Mouse (Mus musculus) cerebellum, adult 9-11 months (tissue): ENCODE results near the gene Arpc1a.
"Not testable (repeated sequence)": the region's sequence is repeated elsewhere in the genome, so short reads cannot be mapped to it uniquely, and the experiment has no call there.

Experiments used
- DNase-seq: peaks from one replicate; pipeline ENCODE4 v3.0.0; 2022

Arpc1a gene

DNA sequence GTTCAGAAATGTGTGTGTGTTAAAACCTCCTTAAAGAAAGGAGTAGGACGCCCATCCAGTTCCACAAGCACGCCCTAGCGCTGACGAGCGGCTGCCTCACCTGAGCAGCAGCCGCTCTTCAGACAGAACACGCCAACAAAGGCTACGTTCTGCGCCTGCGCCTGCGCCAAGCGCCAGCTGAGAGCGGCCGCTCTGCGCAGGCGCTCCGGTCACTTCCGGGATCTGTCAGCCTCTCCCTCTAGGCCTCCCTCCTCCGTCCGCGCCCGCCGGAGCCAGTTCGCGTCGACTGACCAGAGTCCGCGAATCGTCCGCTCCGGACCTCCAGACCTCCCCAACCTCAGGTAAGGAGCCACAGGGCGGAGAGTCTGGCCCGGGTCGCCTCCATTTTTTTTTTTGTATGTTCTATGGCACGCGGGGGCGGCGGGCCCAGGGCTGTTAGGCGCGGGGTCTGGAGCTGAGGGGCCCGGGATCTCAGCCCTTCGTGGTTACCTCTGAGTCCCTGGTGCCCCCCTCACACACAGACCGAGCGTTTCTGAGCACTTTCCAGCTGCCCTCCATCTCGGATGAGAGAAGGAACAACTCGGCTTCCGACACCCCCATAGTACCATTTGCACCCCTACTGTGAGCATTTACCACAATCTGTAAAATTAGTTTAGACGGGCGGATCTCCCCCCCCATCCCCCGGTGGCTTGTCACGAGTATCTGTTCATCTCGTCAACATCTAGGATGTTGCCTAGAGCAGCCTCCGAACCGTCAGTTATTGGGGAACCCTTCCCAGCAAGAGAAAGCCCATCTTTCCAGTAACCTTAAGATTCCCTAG, at the start of gene Arpc1a, which contains the start of gene Kpna7:
TSS of gene Arpc1a (plus strand) at position 199 of the 820 bp plus-strand sequence.
TSS of gene Kpna7 (minus strand) at position 399 of the 820 bp plus-strand sequence.
- DNase-seq = peak; percentile 96

GRCm38 (mm10) chr5:145041628-145042027, 42.0 kb upstream of the Arpc1a start:
- DNase-seq = no peak

GRCm38 (mm10) chr5:145042690-145043089, 40.9 kb upstream of the Arpc1a start, which contains the start of gene 1700018F24Rik:
Gene 1700018F24Rik, plus strand, starts transcription at chr5:145042990.
- not testable (repeated sequence) for DNase-seq

DNA sequence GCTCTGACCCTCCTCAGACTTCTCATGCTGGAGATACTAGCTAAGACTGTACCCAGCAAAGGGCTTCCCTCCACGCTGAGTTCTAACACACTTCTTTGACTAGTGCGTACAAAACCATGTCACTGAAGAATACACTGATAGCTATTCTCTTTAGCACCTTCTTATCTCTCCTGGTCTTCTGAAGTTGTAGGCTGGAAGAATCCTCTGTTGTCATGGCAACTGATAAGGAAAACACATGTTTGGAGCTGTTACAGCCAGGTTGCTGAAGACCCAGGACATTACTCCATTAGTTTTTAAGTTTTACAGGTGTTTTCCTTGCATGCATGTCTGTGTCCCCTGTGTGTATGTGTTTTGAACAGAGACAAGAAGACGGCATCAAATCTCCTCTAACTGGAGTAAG, 29.4 kb upstream of the Arpc1a start:
- DNase-seq = not testable (repeated sequence)

DNA sequence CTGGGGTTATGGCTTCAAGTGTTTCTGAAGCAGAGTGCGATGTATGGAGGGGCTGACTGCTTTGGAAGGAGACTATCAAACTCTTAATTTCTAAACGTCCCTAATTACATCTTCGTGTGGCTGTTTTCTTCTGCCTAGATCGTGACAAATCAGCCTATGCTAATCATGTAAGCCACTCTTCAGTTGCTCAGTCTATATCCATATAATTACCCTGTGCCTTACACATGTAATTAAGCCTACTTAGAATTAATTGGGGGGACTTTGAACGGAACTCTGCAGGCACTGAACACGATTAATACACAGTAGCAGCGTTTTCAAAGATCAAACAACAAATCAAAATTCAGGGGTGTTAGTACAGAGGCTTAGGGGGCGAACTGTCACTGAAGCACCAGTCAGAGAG, 25.7 kb upstream of the Arpc1a start:
- DNase-seq = no peak

DNA sequence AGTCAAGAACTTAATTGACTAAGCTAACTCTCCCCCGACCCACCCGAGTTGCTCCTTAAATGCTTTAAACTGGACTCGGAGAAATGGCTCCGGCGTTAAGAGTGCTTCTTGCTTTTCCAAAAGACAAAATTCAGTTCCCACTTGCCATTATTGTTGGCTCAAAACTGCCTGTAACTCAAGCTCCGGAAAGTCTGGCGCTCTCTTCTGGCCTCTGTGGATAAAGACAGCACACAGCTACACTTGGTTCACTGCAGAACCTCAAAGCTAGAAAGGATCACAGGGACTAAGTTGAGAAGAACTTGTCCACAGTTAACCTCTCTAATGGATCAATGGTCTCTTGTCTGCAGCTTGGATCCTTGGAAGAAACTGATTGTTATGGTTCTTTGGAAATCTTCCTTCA, 24.9 kb upstream of the Arpc1a start:
- DNase-seq = no peak

DNA sequence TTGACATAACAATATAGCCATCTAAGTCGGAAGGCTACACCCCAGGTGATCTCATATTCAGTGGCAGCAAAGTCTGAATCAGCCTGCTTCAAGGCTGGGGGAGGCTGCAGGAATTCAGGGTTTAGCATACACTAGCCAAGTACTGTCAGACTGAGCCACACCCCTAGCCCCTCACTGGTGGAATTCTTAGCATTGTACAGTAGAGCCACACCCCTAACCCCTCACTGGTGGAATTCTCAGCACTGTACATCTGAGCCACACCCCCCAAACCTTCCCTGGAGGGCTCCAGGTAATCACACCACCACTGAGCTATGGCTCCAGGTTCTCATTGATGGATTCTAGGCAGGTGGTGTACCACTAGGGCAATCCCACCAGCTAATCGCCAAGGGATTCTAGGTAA, 24.1 kb upstream of the Arpc1a start:
- no peak for DNase-seq

DNA sequence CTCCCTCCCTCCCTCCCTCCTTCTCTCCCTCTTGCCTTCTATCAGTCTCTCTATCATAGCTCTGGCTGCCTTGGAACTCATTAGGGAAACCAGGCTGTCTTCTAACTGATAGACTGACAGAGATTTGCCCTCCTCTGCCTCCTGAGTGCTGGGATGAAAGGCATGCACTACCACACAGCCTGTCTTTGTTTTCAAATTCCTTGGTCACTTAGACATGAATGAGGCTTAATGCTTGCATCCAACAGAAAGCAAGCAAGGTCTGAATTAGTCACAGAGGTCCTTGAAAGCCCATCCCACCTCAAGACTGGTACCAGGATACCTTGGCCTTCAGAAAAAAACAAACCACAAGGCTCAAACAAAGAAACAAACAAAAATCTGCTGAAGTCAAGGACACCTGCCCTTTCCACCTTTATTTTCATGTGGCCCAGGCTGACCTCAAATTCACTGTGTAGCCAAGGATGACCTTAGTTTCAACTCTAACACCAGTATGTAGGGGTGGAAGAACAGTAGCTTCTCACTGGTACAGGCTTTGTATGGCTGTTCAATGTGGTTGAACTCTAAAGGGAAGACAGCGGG, 18.8 kb upstream of the Arpc1a start:
- DNase-seq = no peak

- DNase-seq = no peak
Observed at GRCm38 (mm10) chr5:145068863-145069262, 14.8 kb upstream of the Arpc1a start.

- peak; percentile 39 for DNase-seq
Observed at GRCm38 (mm10) chr5:145069707-145070106, 13.9 kb upstream of the Arpc1a start.

DNA sequence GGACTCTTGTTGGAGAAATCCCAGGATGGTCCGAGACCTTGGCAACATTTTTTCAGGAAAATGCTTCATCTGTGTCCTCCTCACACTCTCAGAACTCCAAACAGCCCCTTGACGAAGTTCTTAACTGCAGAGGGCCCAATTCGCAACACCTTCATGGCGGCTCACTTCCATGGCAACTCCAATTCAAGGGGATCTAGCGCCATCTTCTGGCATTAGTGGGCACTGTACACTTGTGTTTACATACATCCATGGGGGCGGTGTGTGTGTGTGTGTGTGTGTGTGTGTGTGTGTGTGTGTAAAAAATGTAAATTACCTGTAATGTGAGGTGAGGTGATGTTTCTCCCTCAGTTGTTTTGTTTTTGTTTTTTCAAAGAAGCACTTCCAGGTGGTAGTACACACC, 12.3 kb upstream of the Arpc1a start:
- DNase-seq = no peak

- DNase-seq = no peak
Observed at GRCm38 (mm10) chr5:145075081-145075480, 8.5 kb upstream of the Arpc1a start.

GRCm38 (mm10) chr5:145081866-145082613, 1.6 kb upstream of the Arpc1a start:
- no peak for DNase-seq

GRCm38 (mm10) chr5:145083201-145083600, 429 bp upstream of the Arpc1a start:
- DNase-seq = not testable (repeated sequence)

GRCm38 (mm10) chr5:145084822-145085221, 1.2 kb downstream of the Arpc1a start:
- DNase-seq = no peak

DNA sequence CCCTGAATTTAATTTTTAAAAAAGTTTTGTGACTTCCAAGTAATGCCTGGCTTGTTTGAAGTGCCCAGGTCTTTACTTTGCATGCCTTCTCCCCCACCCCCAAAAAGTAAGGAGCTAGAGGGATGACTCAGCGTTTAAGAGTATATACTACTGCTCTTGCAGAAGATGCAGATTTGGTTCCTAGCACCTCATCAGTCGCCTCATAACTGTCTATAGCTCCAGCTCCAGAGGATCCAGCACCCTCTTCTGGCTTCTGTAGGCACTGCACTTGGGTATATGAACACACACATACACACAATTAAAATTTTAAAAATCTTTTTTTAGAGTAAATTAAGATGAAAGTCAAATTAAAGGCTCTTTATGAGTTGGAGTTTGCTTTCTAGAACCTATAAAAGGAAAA, 4.6 kb downstream of the Arpc1a start:
- DNase-seq = no peak

- DNase-seq = no peak
Observed at GRCm38 (mm10) chr5:145089878-145090277, 6.2 kb downstream of the Arpc1a start.

DNA sequence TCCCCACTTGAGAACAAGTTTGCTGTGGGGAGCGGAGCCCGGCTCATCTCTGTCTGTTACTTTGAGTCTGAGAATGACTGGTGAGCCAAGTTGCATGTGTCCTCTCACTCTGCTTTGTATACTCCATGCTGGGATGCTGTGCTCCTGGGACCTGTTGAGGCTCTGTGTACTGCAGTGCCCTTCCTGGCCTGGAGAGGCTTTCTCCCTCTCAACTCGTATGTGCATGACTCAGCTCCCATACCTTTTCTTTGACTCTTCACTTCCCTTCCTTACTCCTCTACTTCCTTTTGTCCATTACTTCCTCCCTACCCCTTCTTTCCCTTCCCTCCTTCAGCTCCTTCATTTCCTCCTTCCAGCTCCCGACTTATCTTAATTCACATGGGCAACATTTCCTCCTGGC, 12.6 kb downstream of the Arpc1a start:
- no peak for DNase-seq

GRCm38 (mm10) chr5:145098340-145098821, 14.8 kb downstream of the Arpc1a start:
- no peak for DNase-seq

GRCm38 (mm10) chr5:145100960-145101359, 17.3 kb downstream of the Arpc1a start:
- DNase-seq = no peak

- not testable (repeated sequence) for DNase-seq
Observed at GRCm38 (mm10) chr5:145101451-145101850, 17.8 kb downstream of the Arpc1a start.

DNA sequence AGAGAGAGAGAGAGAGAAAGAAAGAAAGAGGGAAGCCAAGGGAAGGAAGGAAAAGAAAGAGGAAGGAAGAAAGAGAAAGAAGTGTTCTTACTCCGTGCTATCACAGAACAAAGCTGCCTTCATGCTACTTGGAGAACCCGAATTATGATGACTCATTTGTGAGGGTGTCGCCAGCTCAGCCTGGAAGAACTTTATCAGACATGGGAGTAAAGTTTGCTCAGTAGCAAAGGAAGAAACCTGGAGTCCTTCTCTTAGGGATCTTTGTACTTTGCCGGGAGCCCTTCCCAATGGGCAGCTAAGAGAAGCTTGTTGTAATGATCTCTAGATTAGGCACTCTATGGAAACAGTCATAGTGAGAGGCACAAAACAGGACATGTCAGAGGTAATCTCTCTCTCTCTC, 19.1 kb downstream of the Arpc1a start:
- no peak for DNase-seq

GRCm38 (mm10) chr5:145104328-145104727, 20.7 kb downstream of the Arpc1a start:
- peak; percentile 15 for DNase-seq
